Mouse (Mus musculus) spleen, adult 18-20 months (tissue): ENCODE data around the gene Gart.

Experiments
- DNase-seq, 2 experiments: peaks; one replicate each; pipeline ENCODE4 v3.0.0; 2022; ENCODE audit warnings: mixed read lengths in 2 of 2

Gene Gart

GRCm38 (mm10) chr16:91646681-91647419 is at the start of gene Gart:
Gene Gart (minus strand): TSS chr16:91646952.
- peak; percentile 89 to 92 for DNase-seq

GRCm38 (mm10) chr16:91695108-91695755 is 48.5 kb upstream of the Gart start:
- DNase-seq: no peak

- peak; percentile 54 to 69 for DNase-seq
These were observed 47.8 kb upstream of the Gart start for GRCm38 (mm10) chr16:91694455-91695084.

GRCm38 (mm10) chr16:91689791-91690190 is 43.0 kb upstream of the Gart start:
- no peak for DNase-seq

GRCm38 (mm10) chr16:91688619-91689334 is 42.0 kb upstream of the Gart start, which contains the start of gene Donson:
Gene Donson (minus strand): TSS chr16:91688770.
- DNase-seq: peak; percentile 92 to 98

GRCm38 (mm10) chr16:91688023-91688618 is 41.4 kb upstream of the Gart start:
- no peak for DNase-seq

- DNase-seq: no peak
These were observed 39.6 kb upstream of the Gart start for GRCm38 (mm10) chr16:91686369-91686768.

GRCm38 (mm10) chr16:91685526-91685925 is 38.8 kb upstream of the Gart start:
- no peak for DNase-seq

- no peak for DNase-seq
These were observed 33.9 kb upstream of the Gart start for GRCm38 (mm10) chr16:91680656-91681055.

GRCm38 (mm10) chr16:91678147-91678911 is 31.6 kb upstream of the Gart start:
- no peak for DNase-seq

GRCm38 (mm10) chr16:91674500-91674899 is 27.7 kb upstream of the Gart start:
- no peak for DNase-seq

- DNase-seq: no peak
These were observed 17.0 kb upstream of the Gart start for GRCm38 (mm10) chr16:91663795-91664194.

GRCm38 (mm10) chr16:91662336-91662735 is 15.6 kb upstream of the Gart start:
- no peak for DNase-seq

- no peak for DNase-seq
These were observed 14.6 kb upstream of the Gart start for GRCm38 (mm10) chr16:91661397-91661796.

- DNase-seq: no peak
These were observed 13.0 kb upstream of the Gart start for GRCm38 (mm10) chr16:91659798-91660197.

- DNase-seq: no peak
These were observed 11.7 kb upstream of the Gart start for GRCm38 (mm10) chr16:91658471-91658870.

- no peak for DNase-seq
These were observed 10.5 kb upstream of the Gart start for GRCm38 (mm10) chr16:91657285-91657684.

GRCm38 (mm10) chr16:91655285-91655684 is 8.5 kb upstream of the Gart start:
- no peak for DNase-seq

- no peak for DNase-seq
These were observed 5.4 kb upstream of the Gart start for GRCm38 (mm10) chr16:91652191-91652590.

GRCm38 (mm10) chr16:91649781-91650180 is 3.0 kb upstream of the Gart start:
- DNase-seq: no peak

- DNase-seq: no peak
These were observed 2.5 kb upstream of the Gart start for GRCm38 (mm10) chr16:91649246-91649645.

- peak; percentile 73 to 79 for DNase-seq
These were observed 1.4 kb upstream of the Gart start for GRCm38 (mm10) chr16:91648220-91648550.
